Mouse (Mus musculus) mouse embryonic stem cell (cell line): ENCODE data around the gene Fanca.
"Not testable (repeated sequence)": the region's sequence is repeated elsewhere in the genome, so short reads cannot be mapped to it uniquely, and the experiment has no call there.

Experiments used
- in situ Hi-C, 2 experiments: fragments of 300-500 bp; cut with MboI; formaldehyde crosslinking; loops; 1 replicate in 1 of 2; 3 replicates in 1 of 2; pipeline ENCODE4 v1.14.3; 2019 to 2020; ENCODE audit warnings: low sequenced_read_pairs in 2 of 2, low pct_unique_long_range_greater_than_20kb in 1 of 2, mixed read lengths in 1 of 2; ENCODE audit not compliant: unreplicated experiment in 1 of 2

Gene Fanca

DNA sequence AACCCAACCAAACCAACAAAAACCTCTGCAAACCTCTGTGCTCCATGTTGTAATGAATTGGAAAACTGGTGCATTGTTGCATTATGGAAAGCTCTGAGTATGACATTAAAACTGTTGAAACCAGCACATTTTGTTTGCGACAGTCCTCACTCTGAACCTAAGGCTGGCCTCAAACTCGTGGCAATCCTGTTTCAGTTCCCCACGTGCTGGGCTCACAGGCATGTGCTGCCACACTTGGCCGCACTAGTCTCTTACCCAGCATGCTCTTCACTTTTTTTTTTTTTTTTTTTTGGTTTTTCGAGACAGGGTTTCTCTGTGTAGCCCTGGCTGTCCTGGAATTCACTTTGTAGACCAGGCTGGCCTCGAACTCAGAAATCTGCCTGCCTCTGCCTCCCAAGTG lies 35.4 kb downstream of the Fanca start:
- in situ Hi-C loops, result not testable (repeated sequence)

DNA sequence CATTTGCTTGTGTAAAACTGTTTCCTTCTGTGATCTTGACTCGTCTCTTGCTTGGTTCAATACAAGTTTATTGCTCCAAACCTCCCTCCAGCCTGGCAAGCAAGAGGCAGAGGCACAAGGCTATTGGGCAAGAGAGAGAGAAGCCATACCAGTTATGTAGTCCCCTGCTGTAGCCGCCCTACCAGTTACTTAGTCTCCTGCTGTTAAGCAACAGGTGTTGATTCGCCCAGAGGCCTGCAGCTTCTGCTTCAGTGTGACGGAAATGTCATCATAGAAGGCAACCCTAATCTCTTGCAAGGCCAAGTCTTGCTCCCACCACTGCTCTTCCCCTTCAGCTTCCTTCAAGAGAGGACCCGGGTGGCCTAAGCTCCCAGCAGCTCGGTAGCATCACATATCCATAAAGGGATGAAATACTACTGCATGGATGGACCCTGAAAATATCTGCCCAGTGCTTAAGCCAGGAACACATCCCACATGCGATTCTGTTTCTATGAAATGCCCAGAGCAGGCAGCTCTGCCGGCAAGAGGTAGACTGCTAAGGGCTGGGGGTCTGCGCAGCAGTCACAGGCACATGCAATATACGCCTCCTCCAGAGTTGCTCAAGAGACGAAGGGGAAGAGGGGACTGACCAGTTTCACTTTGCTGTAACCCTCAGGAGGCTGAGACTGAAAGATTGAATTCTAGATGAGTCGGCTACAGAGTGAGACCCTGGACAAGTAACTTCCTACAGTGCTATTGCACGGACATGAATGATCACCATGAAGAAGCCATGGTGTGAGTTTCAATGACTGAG lies 37.9 kb downstream of the Fanca start:
- in situ Hi-C loops, result no loop called here

- in situ Hi-C loops, result no loop called here
Observed at GRCm38 (mm10) chr8:123279828-123280227, 38.5 kb downstream of the Fanca start.

- in situ Hi-C loops, result no loop called here
Observed at GRCm38 (mm10) chr8:123278445-123278844, 39.9 kb downstream of the Fanca start.

- in situ Hi-C loops, result no loop called here
Observed at GRCm38 (mm10) chr8:123275096-123275495, 43.3 kb downstream of the Fanca start.

DNA sequence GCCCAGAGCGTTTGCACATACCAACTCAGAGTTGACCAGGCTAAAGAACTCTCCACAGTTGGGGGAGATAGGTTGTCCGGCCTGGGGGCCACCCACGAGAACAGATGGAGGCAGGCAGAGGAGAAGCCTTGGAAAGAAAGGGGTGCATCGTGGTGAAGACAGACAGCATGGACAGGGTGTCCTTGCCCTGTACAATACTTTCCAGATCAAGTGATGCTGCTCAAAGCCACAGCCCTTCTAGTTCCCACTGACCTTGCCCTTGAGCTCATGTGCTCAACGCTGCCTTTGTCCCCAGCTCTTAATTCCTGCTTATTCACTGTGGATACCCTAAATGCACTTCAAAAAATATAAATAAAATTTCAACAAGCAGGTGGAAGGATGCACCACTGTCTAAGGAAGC lies 43.9 kb downstream of the Fanca start:
- in situ Hi-C loops, result no loop called here

GRCm38 (mm10) chr8:123271901-123272300 lies 46.5 kb downstream of the Fanca start:
- in situ Hi-C loops, result no loop called here

- in situ Hi-C loops, result no loop called here
Observed at GRCm38 (mm10) chr8:123271147-123271546, 47.2 kb downstream of the Fanca start.

DNA sequence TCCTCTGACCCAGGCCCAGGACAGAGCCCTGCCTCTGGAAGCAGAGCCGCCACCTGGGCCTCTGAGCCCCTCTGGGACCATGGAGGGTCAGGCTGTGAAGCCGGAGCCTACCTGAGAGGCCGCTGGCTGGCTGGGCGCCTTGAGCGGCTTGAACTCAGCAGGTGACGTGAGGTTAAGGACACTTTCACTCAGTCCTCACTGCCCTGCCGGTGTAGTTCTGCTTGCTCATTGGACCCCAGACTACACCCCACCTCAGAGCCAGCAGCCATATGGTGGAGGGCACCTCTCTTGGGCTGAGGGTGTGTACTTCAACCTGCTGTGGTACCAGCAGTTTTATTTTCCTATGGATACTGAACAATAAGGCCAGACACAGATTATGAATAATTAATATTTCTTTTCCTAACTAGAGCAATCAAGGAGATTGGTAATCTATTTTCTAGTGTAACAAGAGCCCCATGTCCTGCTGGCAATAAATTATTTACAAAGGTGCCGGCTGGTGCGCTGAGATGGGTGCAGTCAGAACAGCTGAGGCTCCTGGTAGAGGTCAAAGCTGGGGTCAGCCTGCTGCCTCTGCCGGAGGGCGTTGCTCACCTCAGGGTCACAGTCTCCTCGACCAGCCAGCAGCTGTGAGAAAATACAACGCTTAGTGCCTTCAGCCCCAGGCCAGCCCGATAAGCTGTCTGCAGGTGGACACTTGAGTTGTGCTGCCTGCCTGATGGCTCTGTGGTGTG lies 50.3 kb downstream of the Fanca start:
- in situ Hi-C loops, result no loop called here

GRCm38 (mm10) chr8:123257593-123257992 lies 60.8 kb downstream of the Fanca start:
- in situ Hi-C loops, result not testable (repeated sequence)

DNA sequence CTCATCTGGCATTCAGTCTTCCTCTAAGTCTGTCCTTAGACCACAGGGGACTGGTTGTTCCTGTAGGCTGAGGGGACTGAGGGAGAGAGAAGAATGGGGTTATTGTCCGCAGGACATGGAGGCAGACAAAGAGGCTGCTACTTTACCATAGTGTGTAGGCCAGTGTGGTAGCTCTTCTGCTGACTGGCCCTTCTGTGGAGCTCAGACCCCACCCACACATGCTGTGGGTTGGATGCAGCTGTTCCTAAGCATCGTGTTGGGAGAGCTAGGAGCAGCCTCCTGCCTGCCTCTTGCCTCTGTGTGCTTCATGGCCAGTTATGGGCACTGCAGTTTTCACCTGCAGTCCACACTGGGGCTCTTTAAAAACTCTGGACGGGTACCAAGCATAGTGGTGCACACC lies 61.3 kb downstream of the Fanca start:
- in situ Hi-C loops, result no loop called here

GRCm38 (mm10) chr8:123255170-123255569 lies 63.2 kb downstream of the Fanca start:
- in situ Hi-C loops, result no loop called here

DNA sequence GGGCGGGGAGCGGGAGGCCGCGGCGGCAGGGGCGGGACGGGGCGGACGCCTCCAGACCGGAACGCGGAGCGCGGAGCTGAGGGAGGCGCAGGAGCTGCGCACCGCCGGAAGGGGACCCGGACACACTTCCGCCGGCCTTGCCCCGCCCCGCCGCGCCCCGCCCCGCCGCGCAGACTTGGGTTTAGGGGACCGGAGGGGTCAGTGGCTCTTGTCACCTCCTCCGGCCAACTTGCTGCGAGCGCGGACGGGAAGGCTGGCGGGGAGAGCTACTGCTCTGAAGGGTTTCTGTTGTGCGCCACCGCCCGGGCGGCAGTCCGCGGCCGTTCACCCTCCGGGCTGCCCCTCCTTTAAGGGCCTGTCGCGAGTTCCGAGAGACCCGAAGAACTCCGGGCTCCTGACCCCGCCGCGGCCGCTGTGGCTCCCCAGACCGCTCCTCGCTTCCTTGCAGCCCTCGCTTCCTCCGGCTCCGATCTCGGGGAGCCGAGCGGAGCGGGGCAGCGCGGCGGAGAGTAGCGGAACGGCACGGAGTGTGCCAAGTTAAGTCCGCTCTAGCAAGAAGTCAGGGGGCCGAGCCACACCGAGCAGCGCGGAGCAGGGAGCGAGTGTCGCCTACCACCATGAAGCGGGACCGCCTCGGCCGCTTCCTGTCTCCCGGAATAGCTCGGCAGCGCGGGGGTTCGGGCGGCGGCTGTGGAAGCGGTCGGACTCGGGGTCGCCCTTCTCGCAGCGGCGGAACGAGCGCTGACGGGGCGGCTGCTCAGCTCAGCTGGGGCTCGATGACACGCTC lies 64.1 kb downstream of the Fanca start, which contains the start of the genes Zfp276 and Vps9d1:
Zfp276 (plus strand) TSS at position 97 of the 787 bp plus-strand sequence.
Vps9d1 (minus strand) TSS at position 250 of the 787 bp plus-strand sequence.
- in situ Hi-C loops, result no loop called here

DNA sequence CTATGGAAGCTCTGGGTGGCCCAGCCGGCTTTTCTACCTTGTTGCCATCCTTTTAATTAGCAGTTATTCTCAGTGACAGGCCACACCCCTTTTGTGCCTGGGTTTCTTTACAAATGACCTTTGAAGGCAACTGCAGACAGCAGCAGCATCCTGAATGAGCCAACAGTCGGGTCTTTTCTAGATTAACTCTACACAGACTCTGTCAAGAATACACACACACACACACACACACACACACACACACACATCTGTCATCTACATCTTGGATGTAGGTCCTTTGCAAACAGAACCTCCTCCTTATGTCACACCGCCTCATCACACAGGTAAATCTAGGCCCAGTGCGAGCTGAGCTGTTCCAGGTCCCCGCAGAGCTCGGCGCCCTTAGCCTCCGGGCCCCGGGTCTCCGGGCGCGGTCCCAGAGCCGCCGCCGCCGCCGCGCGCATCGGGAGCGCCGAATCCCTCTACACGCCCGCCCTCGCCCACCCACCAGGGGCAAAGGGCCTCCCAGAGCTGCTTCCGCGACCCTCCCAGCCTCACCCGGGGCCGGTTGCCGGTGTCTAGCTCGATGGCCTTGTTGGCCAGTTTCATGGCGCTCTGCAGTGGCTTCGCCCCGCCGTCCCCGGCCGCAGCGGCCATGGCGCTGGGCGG lies 64.8 kb downstream of the Fanca start:
- in situ Hi-C loops, result no loop called here

DNA sequence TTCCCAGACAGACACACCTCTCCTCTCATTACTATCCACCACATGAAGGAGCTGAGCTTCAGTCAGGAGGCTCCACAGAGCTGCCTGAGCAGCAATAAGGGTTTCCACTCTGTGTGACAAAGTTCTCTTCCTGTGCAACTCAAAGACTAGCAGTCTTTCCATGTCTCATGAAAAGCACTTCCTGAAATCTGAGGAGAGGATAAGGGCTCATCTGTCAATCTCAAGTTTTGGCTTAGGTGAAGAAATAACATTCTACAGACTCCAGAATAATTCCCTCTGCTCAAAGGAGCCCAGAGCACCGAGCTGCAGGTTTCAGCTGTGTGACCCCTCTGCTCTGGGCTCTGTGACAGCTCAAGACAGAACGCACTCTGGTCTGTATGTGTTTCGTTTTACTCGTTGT lies 65.5 kb downstream of the Fanca start:
- in situ Hi-C loops, result no loop called here

GRCm38 (mm10) chr8:123250940-123251339 lies 67.4 kb downstream of the Fanca start:
- in situ Hi-C loops, result no loop called here

- in situ Hi-C loops, result no loop called here
Observed at GRCm38 (mm10) chr8:123248596-123248995, 69.8 kb downstream of the Fanca start.

DNA sequence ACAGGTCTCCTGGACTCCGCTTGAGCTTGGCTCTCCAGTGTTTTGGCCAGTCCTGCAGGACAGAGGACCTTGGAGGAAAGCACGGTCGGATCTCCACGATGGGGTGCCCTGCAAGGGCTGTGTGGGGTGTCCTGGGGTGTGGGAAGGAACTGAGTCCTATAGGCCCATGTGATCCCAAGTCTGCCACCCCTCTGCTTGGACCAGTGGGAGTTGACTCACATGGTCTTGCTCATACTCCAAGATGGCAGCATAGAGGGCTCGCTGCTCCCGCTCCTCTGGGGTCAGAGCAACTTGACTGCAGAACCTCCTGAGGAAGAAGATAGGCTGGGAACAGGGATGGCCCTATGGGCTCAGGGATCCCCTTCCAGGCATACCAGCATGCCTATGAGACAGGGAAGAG lies 70.6 kb downstream of the Fanca start:
- in situ Hi-C loops, result no loop called here

DNA sequence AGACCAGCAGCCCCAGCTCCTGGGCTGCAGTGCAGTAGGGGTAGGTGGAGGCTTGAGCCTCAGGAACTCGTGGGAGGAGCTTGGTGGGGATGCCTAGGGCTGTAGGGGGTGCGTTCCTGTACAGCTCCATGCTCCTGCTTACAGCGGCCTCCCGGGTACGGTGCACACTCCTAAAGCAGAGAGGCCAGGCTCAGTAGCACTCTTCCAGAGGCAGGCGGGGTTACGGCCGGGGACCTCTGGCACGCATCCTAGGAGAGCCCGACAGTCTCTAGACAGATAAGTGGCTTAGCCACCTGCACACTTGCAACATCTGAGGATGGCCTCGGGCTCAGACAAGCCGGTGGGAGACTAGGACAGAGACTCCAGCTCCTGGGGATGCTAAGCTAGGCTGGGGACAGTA lies 72.8 kb downstream of the Fanca start:
- in situ Hi-C loops, result no loop called here
